Mouse (Mus musculus): ENCODE data around the gene B9d1.

DNA sequence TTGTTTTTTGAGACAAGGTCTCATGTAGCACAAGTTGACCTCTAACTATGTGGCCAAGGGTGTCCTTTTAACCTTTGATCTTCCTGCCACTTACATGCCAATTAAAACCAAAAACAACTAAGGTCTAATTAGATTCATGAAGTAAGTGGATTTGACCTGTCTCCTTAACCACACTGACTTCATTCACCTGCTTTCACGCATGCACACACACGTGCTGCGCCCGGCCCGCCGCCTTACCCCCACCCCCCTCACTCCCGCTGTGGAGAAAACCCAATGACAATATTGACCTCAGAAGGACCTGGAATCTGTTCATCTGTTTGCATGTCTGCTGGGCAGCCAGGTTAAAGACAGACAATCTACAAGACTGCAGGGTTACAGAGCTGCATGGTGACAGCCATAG, 35.7 kb downstream of the B9d1 start:
- TF ChIP-seq EP300 (IDR thresholded peaks at IDR 0.05; ENCODE audit: low read depth) (no peak), CTCF (IDR thresholded peaks at IDR 0.05; ENCODE audit: low read depth) (no peak)
